Mouse (Mus musculus) right cerebral cortex, postnatal 25 days (tissue): ENCODE results near the gene Htr2c.

ENCODE experiments used
- DNase-seq: peaks from one replicate; pipeline ENCODE4 v3.0.0; 2022

Gene Htr2c

GRCm38 (mm10) chrX:146962258-146962913, at the start of gene Htr2c:
TSS of gene Htr2c (plus strand) at chrX:146962513.
- peak; percentile 14 for DNase-seq

- no peak for DNase-seq
Observed at GRCm38 (mm10) chrX:146928251-146928650, 34.1 kb upstream of the Htr2c start.

GRCm38 (mm10) chrX:146936332-146936731, 26.0 kb upstream of the Htr2c start:
- DNase-seq = no peak

- no peak for DNase-seq
Observed at GRCm38 (mm10) chrX:146946216-146946886, 16.0 kb upstream of the Htr2c start.

- DNase-seq = no peak
Observed at GRCm38 (mm10) chrX:146946996-146947395, 15.3 kb upstream of the Htr2c start.

GRCm38 (mm10) chrX:146958608-146959007, 3.7 kb upstream of the Htr2c start:
- no peak for DNase-seq

- peak; percentile 11 for DNase-seq
Observed at GRCm38 (mm10) chrX:146959960-146960359, 2.4 kb upstream of the Htr2c start.

- peak; percentile 43 for DNase-seq
Observed at GRCm38 (mm10) chrX:146962914-146963547, 718 bp downstream of the Htr2c start.

- DNase-seq = no peak
Observed at GRCm38 (mm10) chrX:146979931-146980330, 17.6 kb downstream of the Htr2c start.

- DNase-seq = no peak
Observed at GRCm38 (mm10) chrX:147055730-147056129, 93.4 kb downstream of the Htr2c start.

- DNase-seq = no peak
Observed at GRCm38 (mm10) chrX:147071622-147072021, 109.3 kb downstream of the Htr2c start.

GRCm38 (mm10) chrX:147119155-147119554, 156.8 kb downstream of the Htr2c start:
- DNase-seq = no peak

GRCm38 (mm10) chrX:147215251-147215650, 252.9 kb downstream of the Htr2c start:
- DNase-seq = no peak

GRCm38 (mm10) chrX:147217382-147218013, 255.2 kb downstream of the Htr2c start:
- DNase-seq = no peak

- no peak for DNase-seq
Observed at GRCm38 (mm10) chrX:147238806-147239542, 276.7 kb downstream of the Htr2c start.
